Mouse (Mus musculus) midbrain, embryonic 10.5 days (tissue): Measurements from ENCODE around the gene Stk38. TPM values are rescaled to one million over a fixed set of nuclear protein-coding genes. Genes with fewer than 3 reads are reported as not detected.

Experiments
- DNase-seq: peaks from one replicate; pipeline ENCODE4 v3.0.0-alpha.2; 2017; ENCODE audit warnings: low spot score
- H3K27ac ChIP-seq: fragments of 300-500 bp; sonication (generic); replicated peaks from 2 replicates; pipeline ENCODE4 v1.5.1; 2016; ENCODE audit warnings: mild to moderate bottlenecking
- H3K27me3 ChIP-seq: fragments of 300-500 bp; sonication (generic); 2 replicates; pipeline ENCODE4 v1.6.1; 2016; ENCODE audit warnings: low read depth, mild to moderate bottlenecking; ENCODE audit not compliant: poor library complexity, severe bottlenecking
- H3K36me3 ChIP-seq: fragments of 300-500 bp; sonication (generic); 2 replicates; pipeline ENCODE4 v1.6.1; 2016; ENCODE audit warnings: mild to moderate bottlenecking, moderate library complexity
- H3K4me1 ChIP-seq: fragments of 300-500 bp; sonication (generic); 2 replicates; pipeline ENCODE4 v1.6.1; 2016
- H3K4me3 ChIP-seq: fragments of 300-500 bp; sonication (generic); 2 replicates; pipeline ENCODE4 v1.5.1; 2016; ENCODE audit warnings: mild to moderate bottlenecking, moderate library complexity
- H3K9me3 ChIP-seq: fragments of 300-500 bp; sonication (generic); replicated peaks from 2 replicates; pipeline ENCODE4 v1.6.1; 2016; ENCODE audit warnings: mild to moderate bottlenecking
- WGBS: fragments of 180-500 bp; shearing (Covaris S2); methylation state at CpG from one replicate; pipeline ENCODE4 v1.1.7; 2016; 5-methylcytosine and 5-hydroxymethylcytosine counted together
- polyA plus RNA-seq: library from polyadenylated mRNA; unstranded; fragments of >200 nt; fragmentation: Nextera tagmentation; extraction: Ambion mirVana; gene quantifications from 2 replicates; pipeline ENCODE4 v1.2.1, GENCODE M21; 2016

Gene Stk38
- 115 and 130 TPM in 2 replicates for polyA plus RNA-seq

- H3K36me3 ChIP-seq = peaks cover 20% of the 10 kb centered on the region
- H3K27me3 ChIP-seq = no peaks in the 10 kb centered on the region
- peaks cover 31% of the 10 kb centered on the region for H3K4me1 ChIP-seq
- H3K9me3 ChIP-seq = no peaks in the 10 kb centered on the region
- under 1% methylated on average over 65 of the region's 65 CpGs for WGBS
- peak within 1 kb of the TSS; percentile 98 for H3K27ac ChIP-seq
- peak within 1 kb of the TSS; percentile 99 for H3K4me3 ChIP-seq
- DNase-seq = peak; percentile 93
Measured at GRCm38 (mm10) chr17:29007641-29008325, at the start of gene Stk38. Stk38 (minus strand) TSS chr17:29007995.

- peaks cover 27% of the 10 kb centered on the region for H3K4me1 ChIP-seq
- WGBS = 85% methylated on average over 11 of the region's 11 CpGs
- no peaks in the 10 kb centered on the region for H3K27me3 ChIP-seq
- no peak overlapping the region for H3K4me3 ChIP-seq
- H3K27ac ChIP-seq = peak overlapping the region; percentile 69
- no peak for DNase-seq
- H3K9me3 ChIP-seq = no peaks in the 10 kb centered on the region
- H3K36me3 ChIP-seq = peaks cover 7% of the 10 kb centered on the region
Measured at GRCm38 (mm10) chr17:29057361-29057890, 49.6 kb upstream of the Stk38 start.

GRCm38 (mm10) chr17:29056699-29057151 lies 48.9 kb upstream of the Stk38 start:
- Histone ChIP-seq H3K4me1 (peaks cover 23% of the 10 kb centered on the region), H3K9me3 (no peaks in the 10 kb centered on the region), H3K27ac (peak overlapping the region; percentile 69), H3K27me3 (no peaks in the 10 kb centered on the region), H3K36me3 (peaks cover 7% of the 10 kb centered on the region), H3K4me3 (no peak overlapping the region)
- 3% methylated on average over 8 of the region's 8 CpGs for WGBS
- DNase-seq = peak; percentile 45

- DNase-seq = no peak
- 51% methylated on average over 7 of the region's 7 CpGs for WGBS
- Histone ChIP-seq H3K9me3 (no peaks in the 10 kb centered on the region), H3K4me1 (peaks cover 23% of the 10 kb centered on the region), H3K27me3 (no peaks in the 10 kb centered on the region), H3K27ac (peak overlapping the region; percentile 69; the same call in 1 of the 2 replicates), H3K36me3 (peaks cover 7% of the 10 kb centered on the region), H3K4me3 (no peak overlapping the region)
Measured at GRCm38 (mm10) chr17:29056207-29056606, 48.4 kb upstream of the Stk38 start.

- Histone ChIP-seq H3K4me1 (peaks cover 24% of the 10 kb centered on the region), H3K36me3 (peaks cover 8% of the 10 kb centered on the region), H3K27ac (no peak overlapping the region), H3K4me3 (no peak overlapping the region), H3K9me3 (no peaks in the 10 kb centered on the region), H3K27me3 (no peaks in the 10 kb centered on the region)
- no peak for DNase-seq
- WGBS = 70% methylated on average over 5 of the region's 5 CpGs
Measured at GRCm38 (mm10) chr17:29055586-29055985, 47.8 kb upstream of the Stk38 start.

- peaks cover 27% of the 10 kb centered on the region for H3K4me1 ChIP-seq
- no peak overlapping the region for H3K4me3 ChIP-seq
- peaks cover 9% of the 10 kb centered on the region for H3K36me3 ChIP-seq
- no peaks in the 10 kb centered on the region for H3K27me3 ChIP-seq
- WGBS = 85% methylated on average over 6 of the region's 6 CpGs
- no peak overlapping the region for H3K27ac ChIP-seq
- no peaks in the 10 kb centered on the region for H3K9me3 ChIP-seq
- no peak for DNase-seq
Measured at GRCm38 (mm10) chr17:29054429-29054828, 46.6 kb upstream of the Stk38 start.

- Histone ChIP-seq H3K27me3 (no peaks in the 10 kb centered on the region), H3K4me1 (peaks cover 29% of the 10 kb centered on the region), H3K36me3 (peaks cover 9% of the 10 kb centered on the region), H3K9me3 (no peaks in the 10 kb centered on the region), H3K27ac (no peak overlapping the region), H3K4me3 (no peak overlapping the region)
- WGBS = 85% methylated on average over 7 of the region's 7 CpGs
- no peak for DNase-seq
Measured at GRCm38 (mm10) chr17:29053841-29054240, 46.0 kb upstream of the Stk38 start.

- no peaks in the 10 kb centered on the region for H3K27me3 ChIP-seq
- no peak for DNase-seq
- no peaks in the 10 kb centered on the region for H3K9me3 ChIP-seq
- 91% methylated on average over 6 of the region's 6 CpGs for WGBS
- H3K4me1 ChIP-seq = peaks cover 31% of the 10 kb centered on the region
- H3K4me3 ChIP-seq = no peak overlapping the region
- no peak overlapping the region for H3K27ac ChIP-seq
- H3K36me3 ChIP-seq = peaks cover 10% of the 10 kb centered on the region
Measured at GRCm38 (mm10) chr17:29053067-29053466, 45.3 kb upstream of the Stk38 start.

- peak overlapping the region; percentile 28; the same call in 1 of the 2 replicates for H3K27ac ChIP-seq
- WGBS = 65% methylated on average over 14 of the region's 14 CpGs
Measured at GRCm38 (mm10) chr17:29050791-29051190, 43.0 kb upstream of the Stk38 start.

GRCm38 (mm10) chr17:29049923-29050322 lies 42.1 kb upstream of the Stk38 start:
- Histone ChIP-seq H3K27me3 (no peaks in the 10 kb centered on the region), H3K4me3 (no peak overlapping the region), H3K27ac (no peak overlapping the region), H3K9me3 (no peaks in the 10 kb centered on the region), H3K36me3 (peaks cover 40% of the 10 kb centered on the region), H3K4me1 (peaks cover 8% of the 10 kb centered on the region)
- DNase-seq = no peak
- 85% methylated on average over 7 of the region's 7 CpGs for WGBS

More at GRCm38 (mm10) chr17:29050791-29051190, 43.0 kb upstream of the Stk38 start:
- Histone ChIP-seq H3K27me3 (no peaks in the 10 kb centered on the region), H3K36me3 (peaks cover 31% of the 10 kb centered on the region), H3K9me3 (no peaks in the 10 kb centered on the region), H3K4me1 (peaks cover 12% of the 10 kb centered on the region), H3K4me3 (no peak overlapping the region)
- no peak for DNase-seq

- Histone ChIP-seq H3K4me3 (no peak overlapping the region), H3K4me1 (peaks cover 8% of the 10 kb centered on the region), H3K36me3 (peaks cover 44% of the 10 kb centered on the region), H3K27me3 (no peaks in the 10 kb centered on the region), H3K27ac (no peak overlapping the region), H3K9me3 (no peaks in the 10 kb centered on the region)
- no peak for DNase-seq
- 87% methylated on average over 5 of the region's 5 CpGs for WGBS
Measured at GRCm38 (mm10) chr17:29049508-29049889, 41.7 kb upstream of the Stk38 start.

- no peaks in the 10 kb centered on the region for H3K9me3 ChIP-seq
- no peak overlapping the region for H3K27ac ChIP-seq
- H3K4me1 ChIP-seq = peaks cover 8% of the 10 kb centered on the region
- H3K36me3 ChIP-seq = peaks cover 49% of the 10 kb centered on the region
- WGBS = 29% methylated on average over 13 of the region's 13 CpGs
- peak; percentile 75 for DNase-seq
- H3K27me3 ChIP-seq = no peaks in the 10 kb centered on the region
- no peak overlapping the region for H3K4me3 ChIP-seq
Measured at GRCm38 (mm10) chr17:29048748-29049507, 41.1 kb upstream of the Stk38 start.
